Mouse (Mus musculus): ENCODE data around the gene Ifnlr1. TPM values are rescaled to one million over a fixed set of nuclear protein-coding genes. Genes with fewer than 3 reads are reported as not detected.
A peak's percentile ranks its signal among the peaks of the same experiment; 100 is the strongest.
"Not testable (repeated sequence)": the region's sequence is repeated elsewhere in the genome, so short reads cannot be mapped to it uniquely, and the experiment has no call there.

Gene Ifnlr1
- polyA plus RNA-seq, 2 experiments, result 0.09 to 0.10 TPM

GRCm38 (mm10) chr4:135709072-135709564, 23.0 kb downstream of the Ifnlr1 start:
- Histone ChIP-seq H3K4me2 (ENCODE audit: low read depth) (peak overlapping the region; percentile 47; the same call in 1 of the 2 replicates), H3K36me3 (replicated peaks; ENCODE audit: control insufficient read depth, insufficient read depth, low read depth) (no peaks in the 10 kb centered on the region), H3K9ac (replicated peaks) (no peak overlapping the region), H3K27ac (no peak overlapping the region), H3K27me3 (ENCODE audit: control insufficient read depth, insufficient read depth, low read length) (no peaks in the 10 kb centered on the region), H3K9me3 (ENCODE audit: control insufficient read depth, low read length) (no peaks in the 10 kb centered on the region), H3K4me3 (ENCODE audit: insufficient read depth in 1 of 2, low read depth in 2 of 2, low read length in 2 of 2) (peak overlapping the region in 1 of 2 experiments; percentile 43; a peak in 1 of 4 replicates), H3K4me1 (replicated peaks; ENCODE audit: control insufficient read depth in 2 of 2, insufficient read depth in 2 of 2, low read length in 1 of 2) (peaks cover 0 to 3% of the 10 kb centered on the region in 2 experiments; a peak in 2 of 4 replicates)
- DNase-seq (ENCODE audit: low read depth in 3 of 3, low spot score in 3 of 3), result peak; percentile 56 to 62 (median 60)
- TF ChIP-seq CTCF (IDR thresholded peaks at IDR 0.05; ENCODE audit: low read depth) (peak; percentile 96), EP300 (IDR thresholded peaks at IDR 0.05; ENCODE audit: low read depth) (no peak)
- peak; percentile 70 for ATAC-seq (ENCODE audit: insufficient read depth)
- WGBS (ENCODE audit: insufficient replicate concordance), result 3% methylated on average over 8 of the region's 8 CpGs

DNA sequence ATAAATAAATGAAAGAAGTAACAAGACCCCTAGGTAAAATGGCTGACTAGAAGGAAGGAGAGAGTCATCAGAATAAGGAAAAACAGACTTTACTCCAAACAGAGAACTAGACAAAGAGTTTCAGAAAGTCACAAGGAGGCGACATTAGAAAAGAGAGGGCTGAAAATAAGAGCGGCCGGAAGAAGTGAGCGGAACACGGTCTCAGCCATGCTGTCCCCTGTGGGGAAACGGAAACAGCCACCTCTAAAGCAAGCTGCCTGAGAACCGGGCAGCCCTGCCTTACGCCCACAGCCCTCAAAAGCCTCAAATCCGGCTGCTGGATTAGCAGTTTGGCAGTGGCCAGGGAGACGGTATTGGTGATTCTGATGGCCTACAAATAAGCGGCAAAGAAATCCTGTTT, 23.5 kb downstream of the Ifnlr1 start:
- 57% methylated on average over 11 of the region's 11 CpGs for WGBS (ENCODE audit: insufficient replicate concordance)
- Histone ChIP-seq H3K9me3 (ENCODE audit: control insufficient read depth, low read length) (no peaks in the 10 kb centered on the region), H3K4me3 (ENCODE audit: insufficient read depth in 1 of 2, low read depth in 2 of 2, low read length in 2 of 2) (no peak overlapping the region), H3K4me2 (ENCODE audit: low read depth) (no peak overlapping the region), H3K4me1 (replicated peaks; ENCODE audit: control insufficient read depth in 2 of 2, insufficient read depth in 2 of 2, low read length in 1 of 2) (peaks cover 0 to 3% of the 10 kb centered on the region in 2 experiments; a peak in 2 of 4 replicates), H3K27ac (no peak overlapping the region), H3K36me3 (replicated peaks; ENCODE audit: control insufficient read depth, insufficient read depth, low read depth) (no peaks in the 10 kb centered on the region), H3K9ac (replicated peaks) (no peak overlapping the region), H3K27me3 (ENCODE audit: control insufficient read depth, insufficient read depth, low read length) (no peaks in the 10 kb centered on the region)
- DNase-seq (ENCODE audit: low read depth in 3 of 3, low spot score in 3 of 3) (no peak), ATAC-seq (ENCODE audit: insufficient read depth) (no peak)
- TF ChIP-seq EP300 (IDR thresholded peaks at IDR 0.05; ENCODE audit: low read depth), result no peak
- TF ChIP-seq CTCF (IDR thresholded peaks at IDR 0.05; ENCODE audit: low read depth), result no peak

GRCm38 (mm10) chr4:135710392-135710791, 24.3 kb downstream of the Ifnlr1 start:
- Histone ChIP-seq H3K36me3 (replicated peaks; ENCODE audit: control insufficient read depth, insufficient read depth, low read depth) (no peaks in the 10 kb centered on the region), H3K27me3 (ENCODE audit: control insufficient read depth, insufficient read depth, low read length) (no peaks in the 10 kb centered on the region), H3K27ac (no peak overlapping the region), H3K9me3 (ENCODE audit: control insufficient read depth, low read length) (no peaks in the 10 kb centered on the region), H3K4me2 (ENCODE audit: low read depth) (no peak overlapping the region), H3K4me3 (ENCODE audit: insufficient read depth in 1 of 2, low read depth in 2 of 2, low read length in 2 of 2) (no peak overlapping the region), H3K9ac (replicated peaks) (no peak overlapping the region), H3K4me1 (replicated peaks; ENCODE audit: control insufficient read depth in 2 of 2, insufficient read depth in 2 of 2, low read length in 1 of 2) (peaks cover 0 to 3% of the 10 kb centered on the region in 2 experiments; a peak in 2 of 4 replicates)
- ATAC-seq (ENCODE audit: insufficient read depth), result peak; percentile 56; the same call in 1 of the 2 replicates
- no peak for DNase-seq (ENCODE audit: low read depth in 3 of 3, low spot score in 3 of 3)
- peak; percentile 34; the same call in 1 of the 2 replicates for TF ChIP-seq EP300 (IDR thresholded peaks at IDR 0.05; ENCODE audit: low read depth)
- no peak for TF ChIP-seq CTCF (IDR thresholded peaks at IDR 0.05; ENCODE audit: low read depth)
- WGBS (ENCODE audit: insufficient replicate concordance), result 9% methylated on average over 3 of the region's 3 CpGs

- Histone ChIP-seq H3K4me3 (ENCODE audit: insufficient read depth in 1 of 2, low read depth in 2 of 2, low read length in 2 of 2) (no peak overlapping the region), H3K9me3 (ENCODE audit: control insufficient read depth, low read length) (no peaks in the 10 kb centered on the region), H3K27ac (no peak overlapping the region), H3K9ac (replicated peaks) (no peak overlapping the region), H3K4me2 (ENCODE audit: low read depth) (no peak overlapping the region), H3K36me3 (replicated peaks; ENCODE audit: control insufficient read depth, insufficient read depth, low read depth) (no peaks in the 10 kb centered on the region), H3K27me3 (ENCODE audit: control insufficient read depth, insufficient read depth, low read length) (no peaks in the 10 kb centered on the region), H3K4me1 (replicated peaks; ENCODE audit: control insufficient read depth in 2 of 2, insufficient read depth in 2 of 2, low read length in 1 of 2) (peaks cover 0 to 3% of the 10 kb centered on the region in 2 experiments; a peak in 2 of 4 replicates)
- no peak for ATAC-seq (ENCODE audit: insufficient read depth)
- 54% methylated on average over 8 of the region's 8 CpGs for WGBS (ENCODE audit: insufficient replicate concordance)
- no peak for DNase-seq (ENCODE audit: low read depth in 3 of 3, low spot score in 3 of 3)
- no peak for TF ChIP-seq EP300 (IDR thresholded peaks at IDR 0.05; ENCODE audit: low read depth)
- no peak for TF ChIP-seq CTCF (IDR thresholded peaks at IDR 0.05; ENCODE audit: low read depth)
These were observed 28.7 kb downstream of the Ifnlr1 start for GRCm38 (mm10) chr4:135714776-135715175.

- H3K4me3 ChIP-seq (ENCODE audit: insufficient read depth in 1 of 2, low read depth in 2 of 2, low read length in 2 of 2); DNase-seq (ENCODE audit: low read depth in 3 of 3, low spot score in 3 of 3); H3K4me2 ChIP-seq (ENCODE audit: low read depth); H3K36me3 ChIP-seq (replicated peaks; ENCODE audit: control insufficient read depth, insufficient read depth, low read depth); H3K27ac ChIP-seq; H3K9ac ChIP-seq (replicated peaks); ATAC-seq (ENCODE audit: insufficient read depth); H3K9me3 ChIP-seq (ENCODE audit: control insufficient read depth, low read length); H3K4me1 ChIP-seq (replicated peaks; ENCODE audit: control insufficient read depth in 2 of 2, insufficient read depth in 2 of 2, low read length in 1 of 2); H3K27me3 ChIP-seq (ENCODE audit: control insufficient read depth, insufficient read depth, low read length): not testable (repeated sequence)
- 88% methylated on average over 11 of the region's 11 CpGs for WGBS (ENCODE audit: insufficient replicate concordance)
These were observed 30.4 kb downstream of the Ifnlr1 start for GRCm38 (mm10) chr4:135716438-135716837.
